ENCODE assay signal across 8 mouse cellular contexts in the genomic region with DNA sequence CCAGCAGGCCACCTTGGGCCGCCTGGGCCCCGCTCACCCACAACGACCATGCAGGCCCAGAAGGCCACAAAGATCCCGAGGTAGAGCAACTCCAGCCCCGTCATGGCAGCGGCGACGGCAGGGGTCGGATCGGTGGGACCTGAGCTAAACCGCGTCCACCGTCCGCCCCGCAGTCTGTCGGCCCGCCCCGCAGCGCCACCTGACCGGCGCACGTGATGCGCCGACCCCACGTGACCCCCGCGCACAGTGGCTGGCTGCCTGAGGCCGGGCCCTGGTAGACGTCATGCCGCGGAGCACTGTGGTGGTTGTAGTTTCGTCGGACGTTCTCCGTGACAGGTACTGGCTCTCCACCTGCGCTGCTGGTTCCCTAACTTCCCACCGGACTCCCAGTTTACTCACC. TPM values are rescaled to one million over a fixed set of nuclear protein-coding genes. Genes with fewer than 3 reads are reported as not detected.
A peak's percentile ranks its signal among the peaks of the same experiment; 100 is the strongest.
DNase-seq lines count a peak whose midpoint lies in the region; ATAC-seq and TF ChIP-seq lines count a peak whose summit lies in the region.

Gene Atp6v0b (minus strand): TSS at position 201 of the 400 bp plus-strand sequence.

- H3K36me3 ChIP-seq in megakaryocyte, embryonic 14.5 days (replicated peaks; ENCODE audit: low read length) = peaks cover 48% of the 10 kb centered on the region

- no peak for TF ChIP-seq CTCF in cortical plate, adult 2 months (IDR thresholded peaks at IDR 0.05; ENCODE audit: extremely low read depth, insufficient read depth, low read length)

- H3K4me3 ChIP-seq in cortical plate, adult 2 months (ENCODE audit: insufficient read depth, low read length) = peak within 1 kb of the TSS; percentile 47
- H3K4me3 ChIP-seq in megakaryocyte, embryonic 14.5 days (replicated peaks) = peak within 1 kb of the TSS; percentile 96

- no peaks in the 10 kb centered on the region for H3K9me3 ChIP-seq in megakaryocyte, embryonic 14.5 days

- peak within 1 kb of the TSS; percentile 61 for H3K27ac ChIP-seq in cortical plate, adult 2 months (ENCODE audit: insufficient read depth, low read length)

- peaks cover 24% of the 10 kb centered on the region for H3K27me3 ChIP-seq in megakaryocyte, embryonic 14.5 days (replicated peaks)

- peak; percentile 87 for TF ChIP-seq POLR2A in cortical plate, adult 2 months (IDR thresholded peaks at IDR 0.05; ENCODE audit: extremely low read depth, insufficient read depth, low read length)

- peak; percentile 88 for ATAC-seq in activated CD4-positive, CD25-positive, alpha-beta regulatory T cell, adult 4 months

- DNase-seq in gastrocnemius, adult 8-10 months (ENCODE audit: low spot score in 2 of 2) = peak; percentile 90
- peak; percentile 53 for DNase-seq in hindlimb bud, embryonic 11.5 days (ENCODE audit: extremely low spot score, low read depth, low spot score)
- DNase-seq in left cerebral cortex, adult 8-10 months (ENCODE audit: low spot score in 2 of 2) = peak; percentile 90 to 95
- peak; percentile 98 for DNase-seq in right cerebral cortex, postnatal 10 days (ENCODE audit: low spot score in 2 of 2)
- peak; percentile 95 for DNase-seq in urinary bladder, postnatal 25 days (ENCODE audit: low spot score)

- peaks cover 6% of the 10 kb centered on the region; the same call in 1 of the 2 replicates for H3K4me1 ChIP-seq in cortical plate, adult 2 months (ENCODE audit: control insufficient read depth, insufficient read depth, low read length)
- H3K4me1 ChIP-seq in megakaryocyte, embryonic 14.5 days = peaks cover 55% of the 10 kb centered on the region

RNA-seq across cellular contexts. Expression of gene Atp6v0b, which starts in this region (rescaled TPM):
- 100 to 1,000 TPM in 1 of 2 experiments, 10 to 100 TPM in 1; 75.9 to 111 TPM for polyA plus RNA-seq in activated CD4-positive, CD25-positive, alpha-beta regulatory T cell, adult 4 months (2017; shearing (Covaris generic))
- 800 and 801 TPM in 2 replicates for polyA plus RNA-seq in cortical plate, adult 2 months (2012; rRNA removed)
- 10 to 100 TPM; 86.6 to 96.0 (median 94.8) TPM for total RNA-seq in gastrocnemius, adult 8-10 months (2022)
- total RNA-seq in left cerebral cortex, adult 8-10 months (2022) = 100 to 1,000 TPM; 386 to 441 (median 416) TPM
- 395 and 493 TPM in 2 replicates for polyA plus RNA-seq in megakaryocyte, embryonic 14.5 days (2012; ENCODE audit: insufficient read depth, low replicate concordance)

Comparison
In these comparisons a context has a peak if more than half of its experiments do, and no peak if none do; other contexts are left out.
1. Peak in every context shown above with its lines: DNase-seq, ATAC-seq, H3K4me3 ChIP-seq and H3K27ac ChIP-seq.